Mouse (Mus musculus) ES-E14 (cell line): Measurements from ENCODE around the gene Stk25.

Experiments used
- CHD2 ChIP-seq: IDR thresholded peaks from 2 replicates; pipeline ENCODE4 v1.6.1; 2014; ENCODE audit warnings: mild to moderate bottlenecking, low read depth, low read length, inconsistent platforms
- HCFC1 ChIP-seq: IDR thresholded peaks from 2 replicates; pipeline ENCODE4 v1.6.1; 2012; ENCODE audit warnings: low read length, inconsistent platforms, borderline replicate concordance; ENCODE audit not compliant: insufficient read depth
- MAFK ChIP-seq: IDR thresholded peaks from 2 replicates; pipeline ENCODE4 v1.6.1; 2014; ENCODE audit warnings: mild to moderate bottlenecking, low read depth, low read length, inconsistent platforms; ENCODE audit not compliant: insufficient read depth
- ZNF384 ChIP-seq: IDR thresholded peaks from 2 replicates; pipeline ENCODE4 v1.6.1; 2012; ENCODE audit warnings: low read depth, low read length, inconsistent platforms

DNA sequence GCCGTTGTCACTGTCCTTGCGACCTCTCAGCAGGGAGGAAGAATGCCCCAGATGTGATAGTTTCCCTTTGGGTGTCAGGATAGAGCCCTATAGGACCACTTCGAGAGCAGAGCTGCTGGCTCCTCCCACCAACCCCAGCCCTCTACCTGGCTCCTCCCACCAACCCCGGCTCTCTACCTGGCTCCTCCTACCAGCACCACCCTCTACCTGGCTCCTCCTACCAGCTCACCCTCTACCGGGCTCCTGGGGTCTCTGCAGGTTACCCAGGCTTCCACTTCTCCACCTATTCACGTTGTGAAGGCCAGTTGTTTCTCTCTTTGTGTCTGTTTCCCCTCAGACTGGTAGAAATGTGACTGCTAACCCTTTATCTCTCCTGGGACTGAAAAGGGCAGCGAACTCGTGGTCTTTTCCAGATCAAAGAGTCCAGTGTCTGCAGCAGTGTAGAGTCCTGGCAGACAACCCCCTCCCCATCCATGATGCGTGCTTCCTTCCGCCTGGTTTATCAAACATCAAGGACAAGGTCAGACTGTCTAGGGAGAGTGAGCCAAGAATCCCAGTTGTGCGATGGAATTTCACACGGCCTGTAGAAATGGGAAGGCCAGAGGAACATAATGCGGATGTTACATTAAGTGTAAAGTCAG, 9.4 kb upstream of the Stk25 start:
- TF ChIP-seq HCFC1 = no peak
- TF ChIP-seq MAFK = no peak
- TF ChIP-seq CHD2 = no peak
- no peak for TF ChIP-seq ZNF384
